Mouse (Mus musculus) limb, embryonic 15.5 days (tissue): ENCODE measurements around the gene Copz2. TPM values are rescaled to one million over a fixed set of nuclear protein-coding genes. Genes with fewer than 3 reads are reported as not detected.
"Not testable (repeated sequence)": the region's sequence is repeated elsewhere in the genome, so short reads cannot be mapped to it uniquely, and the experiment has no call there.

Source experiments
- ATAC-seq: fragments of 200-750 bp; cut with Nextera tagmentation; 2 replicates; pipeline ENCODE4 v1.8.0; 2017; ENCODE audit warnings: low read depth, moderate TSS enrichment; ENCODE audit not compliant: insufficient number of reproducible peaks, low FRiP score, low TSS enrichment
- H3K27ac ChIP-seq: fragments of 300-500 bp; sonication (generic); 2 replicates; pipeline ENCODE4 v1.5.1; 2015; ENCODE audit warnings: moderate library complexity, mild to moderate bottlenecking, inconsistent platforms
- H3K27me3 ChIP-seq: fragments of 300-500 bp; sonication (generic); 2 replicates; pipeline ENCODE4 v1.6.1; 2015; ENCODE audit warnings: inconsistent platforms
- H3K36me3 ChIP-seq: fragments of 300-500 bp; sonication (generic); 2 replicates; pipeline ENCODE4 v1.6.1; 2015; ENCODE audit warnings: inconsistent platforms
- H3K4me1 ChIP-seq: fragments of 300-500 bp; sonication (generic); 2 replicates; pipeline ENCODE4 v1.6.1; 2015; ENCODE audit warnings: inconsistent platforms
- H3K4me2 ChIP-seq: fragments of 300-500 bp; sonication (generic); 2 replicates; pipeline ENCODE4 v1.6.1; 2015; ENCODE audit warnings: mild to moderate bottlenecking, inconsistent platforms
- H3K4me3 ChIP-seq: fragments of 300-500 bp; sonication (generic); 2 replicates; pipeline ENCODE4 v1.5.1; 2015; ENCODE audit warnings: mild to moderate bottlenecking, inconsistent platforms
- H3K9ac ChIP-seq: fragments of 300-500 bp; sonication (generic); 2 replicates; pipeline ENCODE4 v1.6.1; 2015; ENCODE audit warnings: inconsistent platforms
- H3K9me3 ChIP-seq: fragments of 300-500 bp; sonication (generic); 2 replicates; pipeline ENCODE4 v1.6.1; 2016; ENCODE audit warnings: inconsistent platforms
- WGBS: fragments of 180-500 bp; shearing (Covaris S2); methylation state at CpG from one replicate; pipeline ENCODE4 v1.1.7; 2015; 5-methylcytosine and 5-hydroxymethylcytosine counted together
- polyA plus RNA-seq: library from polyadenylated mRNA; unstranded; fragments of >200 nt; fragmentation: Nextera tagmentation; extraction: Ambion mirVana; gene quantifications from 2 replicates; pipeline ENCODE4 v1.2.1, GENCODE M21; 2015

Copz2 gene
- polyA plus RNA-seq, 1 experiment from 2014 or later: 213 TPM

DNA sequence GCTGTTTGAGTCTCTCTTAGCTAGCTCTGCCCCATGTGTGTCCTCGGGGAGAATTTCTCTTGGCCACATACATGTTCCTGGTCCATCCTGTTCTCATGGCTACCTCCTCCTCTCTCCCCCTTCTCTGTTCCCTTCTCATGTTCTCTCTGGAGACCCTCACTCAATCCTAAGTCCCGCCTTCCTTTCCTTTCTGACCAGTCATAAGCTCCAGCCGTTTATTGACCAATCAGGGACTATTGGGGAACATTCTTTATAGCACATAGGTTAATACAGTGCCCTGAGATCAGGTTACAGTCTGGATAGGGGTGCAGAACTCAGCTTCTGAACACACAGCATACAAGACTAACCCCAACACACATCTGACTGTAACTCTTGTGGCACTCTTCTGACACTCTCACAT is 2.4 kb upstream of the Copz2 start:
- Histone ChIP-seq H3K27ac (no peak overlapping the region), H3K9ac (no peak overlapping the region), H3K4me1 (peaks cover 11% of the 10 kb centered on the region), H3K9me3 (no peaks in the 10 kb centered on the region), H3K36me3 (no peaks in the 10 kb centered on the region), H3K27me3 (no peaks in the 10 kb centered on the region), H3K4me2 (no peak overlapping the region), H3K4me3 (no peak overlapping the region)
- ATAC-seq: 0 out of 2 replicates have a peak, but pooled peaks have one; percentile 38
- 28% methylated on average over 3 of the region's 3 CpGs for WGBS

GRCm38 (mm10) chr11:96848694-96849093 is 976 bp upstream of the Copz2 start:
- WGBS: 72% methylated on average over 9 of the region's 9 CpGs
- peaks cover 11% of the 10 kb centered on the region for H3K4me1 ChIP-seq
- no peak overlapping the region for H3K4me2 ChIP-seq
- no peak for ATAC-seq
- H3K4me3 ChIP-seq: no peak overlapping the region
- no peaks in the 10 kb centered on the region for H3K9me3 ChIP-seq
- no peak overlapping the region for H3K27ac ChIP-seq
- peaks cover 8% of the 10 kb centered on the region for H3K36me3 ChIP-seq
- H3K27me3 ChIP-seq: no peaks in the 10 kb centered on the region
- no peak overlapping the region for H3K9ac ChIP-seq

DNA sequence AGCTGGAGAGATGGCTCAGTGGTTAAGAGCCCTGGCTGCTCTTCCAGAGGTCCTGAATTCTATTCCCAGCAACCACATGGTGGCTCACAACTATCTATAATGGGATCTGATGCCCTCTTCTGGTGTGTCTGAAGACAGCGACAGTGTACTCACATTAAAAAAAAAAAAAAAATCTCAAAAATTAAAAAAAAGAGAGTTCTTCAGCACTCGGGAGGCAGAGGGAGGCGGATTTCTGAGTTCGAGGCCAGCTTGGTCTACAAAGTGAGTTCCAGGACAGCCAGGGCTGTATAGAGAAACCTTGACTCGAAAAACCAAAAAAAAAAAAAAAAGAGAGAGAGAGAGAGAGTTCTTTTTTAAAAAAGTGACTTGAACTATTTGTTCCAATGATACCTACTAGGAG is 525 bp upstream of the Copz2 start:
- peak overlapping the region; percentile 55 for H3K4me3 ChIP-seq
- ATAC-seq, H3K27me3 ChIP-seq, H3K9me3 ChIP-seq, H3K9ac ChIP-seq: not testable (repeated sequence)
- peak overlapping the region; percentile 65 for H3K4me2 ChIP-seq
- H3K27ac ChIP-seq: peak overlapping the region; percentile 80
- 72% methylated on average over 5 of the region's 5 CpGs for WGBS
- H3K4me1 ChIP-seq: peaks cover 11% of the 10 kb centered on the region
- peaks cover 12% of the 10 kb centered on the region for H3K36me3 ChIP-seq

- no peak for ATAC-seq
- 74% methylated on average over 5 of the region's 5 CpGs for WGBS
- H3K4me2 ChIP-seq: no peak overlapping the region
These were observed 7.8 kb downstream of the Copz2 start for GRCm38 (mm10) chr11:96857446-96857845.

DNA sequence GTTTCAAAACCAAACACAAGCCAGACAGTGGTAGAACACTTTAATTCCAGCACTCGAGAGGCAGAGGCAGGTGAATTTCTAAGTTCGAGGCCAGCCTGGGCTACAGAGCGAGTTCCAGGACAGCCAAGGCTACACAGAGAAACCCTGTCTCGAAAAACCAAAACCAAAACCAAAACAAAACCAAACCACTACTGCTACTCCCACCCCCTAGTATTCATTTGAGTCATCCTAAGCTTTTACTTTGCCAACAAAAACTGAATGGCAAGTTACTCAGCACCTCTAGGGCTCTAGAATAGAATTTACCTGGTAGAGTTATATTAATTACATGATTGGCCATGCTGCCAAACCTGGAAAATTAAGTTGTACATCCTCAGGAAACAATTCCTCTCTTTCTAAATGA is 10.0 kb downstream of the Copz2 start:
- Histone ChIP-seq H3K4me1 (peaks cover 40% of the 10 kb centered on the region), H3K27ac (0 out of 2 replicates have a peak overlapping the region, but pooled peaks have one; percentile 14), H3K4me3 (no peak overlapping the region), H3K9me3 (no peaks in the 10 kb centered on the region), H3K27me3 (peaks cover 9% of the 10 kb centered on the region; the same call in 1 of the 2 replicates), H3K4me2 (no peak overlapping the region), H3K36me3 (peaks cover 32% of the 10 kb centered on the region), H3K9ac (no peak overlapping the region)
- no peak for ATAC-seq
- 84% methylated on average over 4 of the region's 4 CpGs for WGBS

More at GRCm38 (mm10) chr11:96857446-96857845, 7.8 kb downstream of the Copz2 start:
- H3K4me1 ChIP-seq: peaks cover 22% of the 10 kb centered on the region
- H3K36me3 ChIP-seq: peaks cover 48% of the 10 kb centered on the region
- 0 out of 2 replicates have a peak, but pooled peaks cover 1% of the 10 kb centered on the region for H3K27me3 ChIP-seq
- no peak overlapping the region for H3K4me3 ChIP-seq
- H3K9me3 ChIP-seq: no peaks in the 10 kb centered on the region
- no peak overlapping the region for H3K27ac ChIP-seq
- no peak overlapping the region for H3K9ac ChIP-seq

DNA sequence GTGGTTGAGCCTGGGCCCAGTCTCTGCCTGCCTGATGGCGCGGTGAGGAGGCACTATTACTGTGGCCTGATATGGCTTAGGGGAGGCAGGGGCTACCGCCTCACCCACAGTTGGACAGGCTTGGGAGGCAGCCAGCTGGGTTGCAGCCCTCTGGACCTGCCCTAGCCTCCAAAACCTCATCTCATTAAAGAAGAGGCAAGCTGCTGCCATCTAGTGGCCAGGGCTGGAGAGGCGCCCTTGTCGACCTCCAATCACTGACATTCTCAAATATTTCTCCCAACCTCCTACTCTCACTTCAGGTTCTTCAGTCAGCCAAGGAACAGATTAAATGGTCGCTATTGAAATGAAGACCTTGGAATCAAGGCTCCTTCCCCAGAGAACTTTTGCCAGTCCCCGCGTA is 10.9 kb downstream of the Copz2 start:
- no peak overlapping the region for H3K9ac ChIP-seq
- peaks cover 40% of the 10 kb centered on the region for H3K4me1 ChIP-seq
- no peak overlapping the region for H3K4me3 ChIP-seq
- WGBS: 5% methylated on average over 8 of the region's 8 CpGs
- H3K27me3 ChIP-seq: peaks cover 9% of the 10 kb centered on the region; the same call in 1 of the 2 replicates
- H3K27ac ChIP-seq: peak overlapping the region; percentile 72
- H3K4me2 ChIP-seq: peak overlapping the region; percentile 86; the same call in 1 of the 2 replicates
- ATAC-seq: peak; percentile 46; the same call in 1 of the 2 replicates
- H3K9me3 ChIP-seq: no peaks in the 10 kb centered on the region
- peaks cover 26% of the 10 kb centered on the region for H3K36me3 ChIP-seq

DNA sequence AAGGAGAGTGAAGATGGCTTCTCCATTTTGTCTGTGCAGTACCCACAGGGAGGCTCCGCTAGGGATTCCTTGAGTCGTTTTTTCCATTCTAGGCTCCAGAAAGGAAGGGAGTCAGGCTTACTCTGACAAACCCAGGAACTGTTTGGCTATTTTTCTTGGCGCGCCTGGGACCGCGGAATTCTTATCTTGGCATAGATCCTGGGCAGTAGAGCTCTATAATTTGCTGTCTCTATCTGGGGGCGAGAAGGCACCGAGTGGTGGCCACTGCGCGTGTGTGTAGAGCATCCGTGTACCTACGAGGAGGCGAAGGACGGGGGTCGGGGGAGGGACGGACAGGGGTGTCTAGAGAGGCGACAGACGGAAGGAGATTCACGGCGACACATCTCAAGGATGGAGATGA is 11.8 kb downstream of the Copz2 start:
- Histone ChIP-seq H3K4me2 (peak overlapping the region; percentile 86), H3K4me1 (peaks cover 40% of the 10 kb centered on the region), H3K9ac (peak overlapping the region; percentile 20; the same call in 1 of the 2 replicates), H3K27me3 (peaks cover 9% of the 10 kb centered on the region; the same call in 1 of the 2 replicates), H3K36me3 (peaks cover 22% of the 10 kb centered on the region), H3K27ac (peak overlapping the region; percentile 72), H3K4me3 (peak overlapping the region; percentile 46), H3K9me3 (no peaks in the 10 kb centered on the region)
- ATAC-seq: peak; percentile 70
- 1% methylated on average over 20 of the region's 20 CpGs for WGBS

DNA sequence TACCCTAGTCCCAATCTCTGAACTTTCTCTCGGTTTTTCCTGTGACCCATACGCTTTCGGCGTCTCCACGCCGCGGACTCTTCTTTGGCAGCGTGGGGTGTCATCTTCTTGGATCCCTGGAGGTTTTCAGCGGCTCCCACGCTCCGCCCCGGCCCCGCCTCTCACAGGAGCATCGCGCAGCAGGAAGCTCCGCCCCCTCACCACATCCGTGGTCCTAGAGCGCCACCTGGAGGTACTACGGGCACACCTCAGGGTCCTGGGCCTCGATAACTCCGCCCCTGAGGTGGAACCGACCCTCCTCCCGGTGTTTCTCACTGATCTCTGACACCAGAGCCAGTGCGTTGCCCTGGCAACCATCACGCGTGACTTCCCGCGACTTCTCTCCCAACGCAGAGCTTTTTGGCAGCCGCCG is 12.2 kb downstream of the Copz2 start:
- peak overlapping the region; percentile 20; the same call in 1 of the 2 replicates for H3K9ac ChIP-seq
- under 1% methylated on average over 31 of the region's 31 CpGs for WGBS
- peak overlapping the region; percentile 46 for H3K4me3 ChIP-seq
- H3K4me2 ChIP-seq: peak overlapping the region; percentile 86
- H3K27me3 ChIP-seq: peaks cover 9% of the 10 kb centered on the region; the same call in 1 of the 2 replicates
- H3K4me1 ChIP-seq: peaks cover 40% of the 10 kb centered on the region
- H3K27ac ChIP-seq: peak overlapping the region; percentile 72
- no peaks in the 10 kb centered on the region for H3K9me3 ChIP-seq
- peak; percentile 80 for ATAC-seq
- peaks cover 18% of the 10 kb centered on the region for H3K36me3 ChIP-seq

DNA sequence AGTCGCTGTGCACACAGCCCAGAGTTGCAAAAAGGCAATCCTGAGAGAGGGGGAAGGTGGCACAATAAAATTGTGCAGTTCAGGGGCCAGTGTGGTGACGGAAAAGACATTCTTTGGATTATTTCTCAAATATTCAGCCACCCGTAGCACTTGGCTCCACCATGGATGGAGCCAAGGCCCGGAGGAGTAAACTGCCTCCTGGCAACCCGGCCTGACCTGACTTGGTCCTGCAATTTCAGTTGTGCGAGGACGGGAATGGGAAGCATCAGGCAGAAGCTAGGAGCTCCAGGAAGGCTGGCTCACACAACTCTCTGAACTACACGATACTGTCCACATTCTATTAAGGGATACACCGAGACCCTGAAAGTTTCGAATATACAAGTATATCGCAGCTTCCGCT is 12.9 kb downstream of the Copz2 start:
- WGBS: 68% methylated on average over 12 of the region's 12 CpGs
- Histone ChIP-seq H3K9me3 (no peaks in the 10 kb centered on the region), H3K36me3 (peaks cover 11% of the 10 kb centered on the region), H3K9ac (no peak overlapping the region), H3K4me3 (no peak overlapping the region), H3K4me1 (peaks cover 40% of the 10 kb centered on the region), H3K27me3 (peaks cover 9% of the 10 kb centered on the region; the same call in 1 of the 2 replicates), H3K27ac (peak overlapping the region; percentile 17), H3K4me2 (no peak overlapping the region)
- ATAC-seq: no peak

GRCm38 (mm10) chr11:96863206-96863995 is 13.7 kb downstream of the Copz2 start:
- Histone ChIP-seq H3K4me3 (0 out of 2 replicates have a peak overlapping the region, but pooled peaks have one; percentile 8), H3K36me3 (peaks cover 2% of the 10 kb centered on the region; the same call in 1 of the 2 replicates), H3K4me1 (peaks cover 40% of the 10 kb centered on the region), H3K9me3 (no peaks in the 10 kb centered on the region), H3K27me3 (peaks cover 9% of the 10 kb centered on the region; the same call in 1 of the 2 replicates), H3K27ac (peak overlapping the region; percentile 51), H3K4me2 (peak overlapping the region; percentile 39), H3K9ac (no peak overlapping the region)
- peak; percentile 37; the same call in 1 of the 2 replicates for ATAC-seq
- WGBS: 15% methylated on average over 26 of the region's 26 CpGs

- no peak for ATAC-seq
- WGBS: 9% methylated on average over 5 of the region's 5 CpGs
These were observed 17.5 kb downstream of the Copz2 start for GRCm38 (mm10) chr11:96867149-96867548.

More at GRCm38 (mm10) chr11:96867149-96867548, 17.5 kb downstream of the Copz2 start:
- Histone ChIP-seq H3K27ac (no peak overlapping the region), H3K4me3 (no peak overlapping the region), H3K9ac (no peak overlapping the region), H3K27me3 (peaks cover 9% of the 10 kb centered on the region; the same call in 1 of the 2 replicates), H3K4me1 (peaks cover 22% of the 10 kb centered on the region), H3K4me2 (no peak overlapping the region), H3K36me3 (no peaks in the 10 kb centered on the region), H3K9me3 (no peaks in the 10 kb centered on the region)
